Mouse (Mus musculus) adrenal gland, adult 8-10 months (tissue): ENCODE data around the gene Spef1. TPM values are rescaled to one million over a fixed set of nuclear protein-coding genes. Genes with fewer than 3 reads are reported as not detected.

Experiments used
- DNase-seq: peaks from one replicate; pipeline ENCODE4 v3.0.0; 2022
- total RNA-seq, 4 experiments: library from RNA; stranded (reverse); gene quantifications; 2 replicates each; pipeline ENCODE4 v1.2.4; 2022

The Spef1 gene
- total RNA-seq, 4 experiments from 2014 or later, result 4.0 to 6.4 (median 5.1) TPM

- no peak for DNase-seq
Observed at GRCm38 (mm10) chr2:131171401-131172104, 15.5 kb downstream of the Spef1 start.

- DNase-seq, result no peak
Observed at GRCm38 (mm10) chr2:131170936-131171335, 16.1 kb downstream of the Spef1 start.

GRCm38 (mm10) chr2:131168914-131169313 is 18.2 kb downstream of the Spef1 start:
- DNase-seq, result no peak

- DNase-seq, result no peak
Observed at GRCm38 (mm10) chr2:131167984-131168383, 19.1 kb downstream of the Spef1 start.

GRCm38 (mm10) chr2:131166172-131166571 is 20.9 kb downstream of the Spef1 start:
- DNase-seq, result no peak

- no peak for DNase-seq
Observed at GRCm38 (mm10) chr2:131163924-131164323, 23.2 kb downstream of the Spef1 start.

- no peak for DNase-seq
Observed at GRCm38 (mm10) chr2:131160671-131161111, 26.4 kb downstream of the Spef1 start.

- DNase-seq, result peak; percentile 96
Observed at GRCm38 (mm10) chr2:131159938-131160581, 27.0 kb downstream of the Spef1 start, which contains the start of gene 1700037H04Rik. Gene 1700037H04Rik (minus strand): TSS chr2:131160081.

- DNase-seq, result no peak
Observed at GRCm38 (mm10) chr2:131159491-131159910, 27.6 kb downstream of the Spef1 start.

GRCm38 (mm10) chr2:131156987-131157386 is 30.1 kb downstream of the Spef1 start:
- no peak for DNase-seq

GRCm38 (mm10) chr2:131154036-131154435 is 33.0 kb downstream of the Spef1 start:
- no peak for DNase-seq

- DNase-seq, result no peak
Observed at GRCm38 (mm10) chr2:131152166-131152730, 34.8 kb downstream of the Spef1 start.

- no peak for DNase-seq
Observed at GRCm38 (mm10) chr2:131149254-131149578, 37.9 kb downstream of the Spef1 start.

- no peak for DNase-seq
Observed at GRCm38 (mm10) chr2:131148353-131149253, 38.5 kb downstream of the Spef1 start.

- no peak for DNase-seq
Observed at GRCm38 (mm10) chr2:131147043-131147365, 40.1 kb downstream of the Spef1 start.

- DNase-seq, result no peak
Observed at GRCm38 (mm10) chr2:131146193-131147042, 40.7 kb downstream of the Spef1 start.

- no peak for DNase-seq
Observed at GRCm38 (mm10) chr2:131145536-131145935, 41.5 kb downstream of the Spef1 start.

- DNase-seq, result no peak
Observed at GRCm38 (mm10) chr2:131145121-131145520, 42.0 kb downstream of the Spef1 start.

GRCm38 (mm10) chr2:131143007-131143780 is 43.9 kb downstream of the Spef1 start:
- no peak for DNase-seq

- DNase-seq, result no peak
Observed at GRCm38 (mm10) chr2:131142592-131142991, 44.5 kb downstream of the Spef1 start.
